Mouse (Mus musculus): Measurements from ENCODE around the gene Parp3.

GRCm38 (mm10) chr9:106472321-106472720 lies 4.4 kb downstream of the Parp3 start:
- no peak for TF ChIP-seq POLR2A (IDR thresholded peaks at IDR 0.05; ENCODE audit: borderline replicate concordance, extremely low read depth, low read depth, low read length)
- TF ChIP-seq CTCF (IDR thresholded peaks at IDR 0.05; ENCODE audit: insufficient read depth, low read length) = no peak
